ENCODE assay signal across 20 mouse cellular contexts in genomic region chr14:13690426-13690825, GRCm38 (mm10). TPM values are rescaled to one million over a fixed set of nuclear protein-coding genes. Genes with fewer than 3 reads are reported as not detected.
"Had no signal": no experiment of that assay in that cellular context is flagged by ENCODE, and none has a peak within 500 bp of the region (broad histone marks: within the 10 kb centered on the region; RNA-seq: fewer than 3 reads in every experiment).

No protein-coding gene starts in this region.

- H3K4me3 ChIP-seq: layer of hippocampus, adult 2 months; left cerebral cortex, adult 2 months; limb, embryonic 10.5 days; liver, embryonic 15.5 days; megakaryocyte, embryonic 14.5 days; midbrain, embryonic 12.5 days had no signal

- H3K4me1 ChIP-seq: limb, embryonic 10.5 days; liver, embryonic 15.5 days; megakaryocyte, embryonic 14.5 days; midbrain, embryonic 12.5 days had no signal

- H3K36me3 ChIP-seq: limb, embryonic 10.5 days; liver, embryonic 15.5 days; midbrain, embryonic 12.5 days had no signal

- H3K27me3 ChIP-seq: liver, embryonic 15.5 days; megakaryocyte, embryonic 14.5 days; midbrain, embryonic 12.5 days had no signal

- DNase-seq: kidney, adult 11 months; kidney, adult 9 months; kidney, postnatal 10 days; kidney, postnatal 4 days; lung, adult 2 months; lung, postnatal 14 days; right cerebral cortex, postnatal 25 days; thymus, postnatal 36 days had no signal

- H3K9ac ChIP-seq: liver, embryonic 15.5 days; midbrain, embryonic 12.5 days had no signal

- H3K27ac ChIP-seq: layer of hippocampus, adult 2 months; limb, embryonic 10.5 days; liver, embryonic 15.5 days; macrophage; midbrain, embryonic 12.5 days had no signal

- H3K4me2 ChIP-seq: liver, embryonic 11.5 days; liver, embryonic 15.5 days; midbrain, embryonic 12.5 days had no signal

- H3K9me3 ChIP-seq: limb, embryonic 10.5 days; liver, embryonic 15.5 days; megakaryocyte, embryonic 14.5 days; midbrain, embryonic 12.5 days had no signal

RNA-seq across cellular contexts. Expression of gene Sntn, which starts 19.8 kb away (rescaled TPM):
- polyA plus RNA-seq: limb, embryonic 10.5 days; limb, embryonic 14.5 days; liver, embryonic 11.5 days; liver, embryonic 15.5 days; macrophage; midbrain, embryonic 12.5 days; neural tube, embryonic 14.5 days; stomach, embryonic 14.5 days; testis, adult 2 months had no signal
